Mouse (Mus musculus) frontal cortex, postnatal 10 days (tissue): ENCODE data around the gene Slamf9.

ENCODE experiments used
- DNase-seq, 2 experiments: peaks; one replicate each; pipeline ENCODE4 v3.0.0; 2022; ENCODE audit warnings: low spot score in 2 of 2, mixed read lengths in 1 of 2

The Slamf9 gene

GRCm38 (mm10) chr1:172461602-172462001 lies 13.6 kb upstream of the Slamf9 start:
- DNase-seq: no peak

DNA sequence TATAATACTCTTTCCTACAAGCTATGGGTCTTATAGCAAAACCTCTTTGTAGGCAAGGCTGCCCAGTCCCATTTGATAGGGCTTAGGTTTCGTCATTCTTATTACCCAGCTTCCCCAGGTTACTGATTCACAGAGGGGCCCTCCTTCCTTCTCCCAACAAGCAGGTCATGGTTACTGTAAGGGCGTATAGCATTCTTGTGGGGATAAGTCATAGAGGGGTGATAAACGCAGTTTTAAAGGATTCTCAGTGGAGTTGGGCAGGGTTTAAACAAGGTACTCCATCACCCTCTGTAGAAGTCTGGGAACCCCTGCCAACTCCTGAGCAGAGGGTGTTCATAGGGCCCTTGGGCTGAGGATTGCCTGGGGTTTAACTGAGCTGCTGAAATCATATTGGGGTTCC lies 12.6 kb upstream of the Slamf9 start:
- no peak for DNase-seq

- DNase-seq: no peak
Measured at GRCm38 (mm10) chr1:172463387-172464333, 11.5 kb upstream of the Slamf9 start.

- no peak for DNase-seq
Measured at GRCm38 (mm10) chr1:172468301-172468877, 6.8 kb upstream of the Slamf9 start.

DNA sequence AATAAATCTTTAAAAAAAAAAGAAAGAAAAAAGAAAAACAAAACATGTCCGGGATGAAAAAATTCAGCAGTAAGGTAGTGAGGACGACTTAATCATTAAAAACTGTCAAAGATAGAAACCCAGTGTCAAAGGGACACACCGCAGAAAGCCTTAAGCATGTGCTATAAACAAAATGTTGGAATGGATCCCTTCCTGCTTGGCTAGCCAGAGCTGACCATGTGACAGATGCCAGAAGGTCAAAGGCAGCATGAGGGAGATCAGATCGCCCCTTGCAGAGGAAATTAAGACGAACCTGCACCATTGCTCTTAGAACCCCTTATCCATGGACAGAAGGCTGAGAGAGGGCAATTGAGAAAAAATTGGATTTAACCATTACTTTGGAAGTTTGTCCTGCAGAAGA lies 5.8 kb upstream of the Slamf9 start:
- no peak for DNase-seq

GRCm38 (mm10) chr1:172469810-172470448 lies 5.2 kb upstream of the Slamf9 start:
- no peak for DNase-seq

- no peak for DNase-seq
Measured at GRCm38 (mm10) chr1:172472909-172473308, 2.2 kb upstream of the Slamf9 start.

GRCm38 (mm10) chr1:172474196-172474595 lies 962 bp upstream of the Slamf9 start:
- no peak for DNase-seq

GRCm38 (mm10) chr1:172478020-172478419 lies 2.9 kb downstream of the Slamf9 start:
- no peak for DNase-seq

DNA sequence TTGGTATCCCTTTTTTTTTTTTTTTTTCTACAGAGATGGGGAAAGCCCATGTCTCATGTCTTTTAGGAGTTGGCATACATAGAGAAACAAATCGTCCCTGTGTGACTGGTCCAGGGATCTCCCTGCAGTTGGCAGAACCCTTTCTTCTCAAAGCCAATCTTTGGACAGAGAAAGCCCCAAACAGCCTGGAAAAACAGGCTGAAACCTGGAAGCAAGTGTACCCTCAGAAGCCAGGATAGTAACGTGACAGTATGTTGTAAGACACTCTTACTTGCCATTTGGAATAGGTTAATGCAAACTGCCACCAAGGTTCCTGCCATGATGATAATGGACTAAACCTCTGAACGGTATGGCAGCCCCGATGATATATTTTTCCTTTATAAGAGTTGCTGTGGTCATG lies 5.2 kb downstream of the Slamf9 start:
- DNase-seq: no peak

GRCm38 (mm10) chr1:172481111-172481510 lies 6.0 kb downstream of the Slamf9 start:
- peak in 1 of 2 experiments; percentile 14 for DNase-seq

- peak; percentile 93 to 94 for DNase-seq
Measured at GRCm38 (mm10) chr1:172481540-172482280, 6.6 kb downstream of the Slamf9 start, which contains the start of gene Igsf9. TSS of gene Igsf9 (plus strand) at chr1:172481788.

DNA sequence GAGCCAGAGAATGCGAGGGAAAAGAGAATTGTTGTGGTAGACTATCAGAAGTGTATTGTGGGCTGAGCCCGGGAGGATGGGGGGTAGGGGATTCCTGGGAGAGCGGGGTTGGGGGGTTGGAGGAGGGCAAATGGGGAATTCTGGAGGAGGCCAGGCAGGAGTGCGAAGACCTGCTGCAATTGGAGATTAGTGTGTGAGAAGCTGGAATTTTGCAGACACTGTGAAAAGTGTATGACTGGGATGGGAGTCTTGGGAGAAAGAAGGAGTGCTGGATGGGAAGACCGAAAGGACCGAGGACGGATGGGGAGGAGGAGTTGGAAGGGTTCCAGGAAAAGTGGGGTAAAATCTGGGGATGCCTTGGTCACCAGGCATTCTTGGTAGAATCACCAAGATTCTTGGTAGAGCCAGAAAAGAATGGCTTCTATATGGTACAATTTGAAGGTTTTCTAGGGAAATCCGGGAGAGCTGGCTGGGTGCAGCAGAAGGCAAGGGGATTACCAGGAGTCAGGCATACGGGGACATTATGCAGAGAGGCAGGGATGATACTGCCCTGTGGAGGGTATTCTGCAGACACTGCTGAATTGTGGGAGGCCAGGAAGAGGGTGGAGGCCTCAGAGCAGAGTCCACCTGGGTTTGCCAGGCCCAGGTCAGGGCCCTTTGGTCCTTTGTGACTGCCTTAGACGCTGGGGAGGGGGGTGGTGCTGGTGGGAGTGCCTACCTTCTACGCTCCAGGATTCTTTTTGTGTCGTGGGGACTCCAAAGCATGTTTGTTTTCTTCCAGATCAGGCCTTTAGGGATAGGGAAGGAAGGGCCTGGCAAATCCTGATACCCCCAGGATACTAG lies 7.6 kb downstream of the Slamf9 start:
- DNase-seq: peak in 1 of 2 experiments; percentile 8

DNA sequence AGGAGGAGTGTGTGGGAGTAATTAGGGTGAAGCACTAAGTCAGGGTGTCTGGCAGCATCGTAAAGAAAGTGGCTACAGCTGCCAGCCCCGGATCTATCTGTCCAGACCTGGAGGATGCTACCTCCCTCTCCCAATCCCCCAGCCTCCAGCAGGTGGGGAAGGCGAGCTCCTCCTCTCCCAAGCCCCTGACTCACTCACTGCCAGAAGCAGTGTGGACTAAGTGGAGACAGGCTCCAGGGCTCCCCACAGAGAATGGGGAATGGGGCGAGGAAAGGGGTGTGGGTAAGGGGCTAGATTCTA lies 8.2 kb downstream of the Slamf9 start:
- DNase-seq: peak in 1 of 2 experiments; percentile 11

GRCm38 (mm10) chr1:172484236-172484635 lies 9.1 kb downstream of the Slamf9 start:
- DNase-seq: peak in 1 of 2 experiments; percentile 6

DNA sequence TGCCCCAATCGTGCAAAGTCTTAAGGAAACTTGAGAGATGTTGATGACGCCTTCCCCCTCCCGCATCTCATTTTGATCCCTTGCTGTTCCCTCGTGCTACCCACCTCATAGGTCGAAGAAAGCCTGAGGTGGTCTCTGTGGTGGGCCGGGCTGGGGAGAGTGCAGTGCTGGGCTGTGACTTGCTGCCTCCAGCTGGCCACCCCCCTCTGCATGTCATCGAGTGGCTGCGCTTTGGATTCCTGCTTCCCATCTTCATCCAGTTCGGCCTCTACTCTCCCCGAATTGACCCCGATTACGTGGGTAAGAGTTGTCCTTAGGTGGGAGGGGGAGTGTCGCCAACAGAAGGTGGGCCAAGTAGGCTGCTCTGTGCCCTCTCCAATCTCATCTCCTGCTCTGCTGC lies 9.5 kb downstream of the Slamf9 start:
- DNase-seq: peak in 1 of 2 experiments; percentile 7

DNA sequence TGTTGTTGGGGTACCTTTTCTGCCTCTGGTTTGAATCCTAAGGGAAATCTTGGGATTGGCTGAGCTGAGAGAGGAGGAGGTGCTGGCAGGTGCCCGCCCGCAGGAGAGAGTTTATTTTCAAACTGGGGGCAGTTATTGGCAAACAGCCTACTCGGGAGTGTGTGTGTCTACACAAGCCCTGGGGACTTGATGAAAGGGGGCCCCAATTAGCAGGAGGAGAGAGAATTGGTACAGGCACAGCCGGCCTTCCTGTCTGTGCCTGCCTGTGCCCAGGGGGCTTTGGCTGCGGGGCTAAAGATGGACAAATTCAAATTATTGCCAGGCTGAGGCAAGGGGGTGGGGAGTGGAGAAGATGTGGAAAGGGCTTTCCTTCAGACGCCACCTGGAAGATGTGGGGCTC lies 10.7 kb downstream of the Slamf9 start:
- DNase-seq: peak in 1 of 2 experiments; percentile 8

DNA sequence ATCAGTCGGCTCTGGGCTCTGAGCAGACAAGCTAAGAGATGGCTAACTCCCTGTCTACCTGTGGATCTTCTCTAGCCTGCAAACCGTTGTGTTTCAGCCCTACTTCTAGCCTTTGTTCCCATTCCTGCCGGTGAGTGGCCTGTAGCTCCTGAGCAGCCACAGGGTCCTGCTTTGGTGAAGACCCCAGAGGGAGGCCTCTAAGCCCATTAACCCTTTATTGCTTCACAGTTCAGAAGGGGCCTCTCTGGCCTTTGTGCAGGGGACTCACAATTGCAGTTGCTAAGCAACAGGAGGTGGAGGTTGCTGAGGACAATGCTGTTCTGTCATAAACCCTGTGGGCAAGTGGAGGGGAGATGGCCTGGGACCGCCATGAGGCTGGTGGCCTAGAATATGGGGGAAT lies 11.1 kb downstream of the Slamf9 start:
- peak in 1 of 2 experiments; percentile 7 for DNase-seq

GRCm38 (mm10) chr1:172486651-172487050 lies 11.5 kb downstream of the Slamf9 start:
- DNase-seq: peak in 1 of 2 experiments; percentile 5

DNA sequence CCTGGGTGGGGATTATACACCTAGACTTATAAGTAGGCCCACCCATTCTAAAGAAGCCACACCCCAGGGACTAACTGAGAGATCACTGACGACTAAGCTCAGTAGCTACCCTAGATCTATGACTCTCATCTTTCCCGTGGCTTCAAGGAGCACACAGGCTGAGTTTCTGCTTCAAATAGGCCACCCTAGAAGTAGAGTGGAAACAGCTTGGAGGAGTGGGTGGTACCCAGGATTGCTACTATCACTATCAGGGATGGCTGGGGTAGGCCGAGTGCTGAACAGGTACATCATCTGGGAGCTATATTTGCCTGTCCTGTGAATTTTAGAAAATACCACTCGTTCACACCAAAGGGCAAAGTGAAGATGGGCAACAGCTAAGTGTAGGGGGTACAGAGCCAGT lies 12.7 kb downstream of the Slamf9 start:
- DNase-seq: no peak

DNA sequence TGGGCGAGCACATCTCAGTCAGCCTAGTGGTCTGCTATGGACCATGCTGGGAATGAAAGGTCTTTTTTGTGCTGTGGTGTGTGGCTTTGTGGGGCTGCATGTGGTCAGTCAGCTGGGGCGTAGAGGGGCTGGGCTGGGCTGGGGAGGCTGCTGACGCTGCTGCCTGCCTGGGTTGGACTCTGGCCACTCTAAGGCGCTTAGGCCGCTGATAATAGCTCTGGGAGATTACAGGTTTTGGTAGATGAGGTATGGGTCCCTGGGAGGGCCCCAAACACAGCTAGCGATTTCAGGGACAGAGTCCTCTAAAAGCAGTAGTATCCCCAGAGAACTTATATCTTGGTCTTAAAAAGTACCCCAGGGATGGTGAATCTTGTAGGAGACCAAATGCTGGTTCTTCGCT lies 13.7 kb downstream of the Slamf9 start:
- no peak for DNase-seq
